Mouse (Mus musculus): ENCODE data around the gene Comt. TPM values are rescaled to one million over a fixed set of nuclear protein-coding genes. Genes with fewer than 3 reads are reported as not detected.
A peak's percentile ranks its signal among the peaks of the same experiment; 100 is the strongest.

Comt gene
- polyA plus RNA-seq, 1 experiment from 2014 or later, result 107 TPM

DNA sequence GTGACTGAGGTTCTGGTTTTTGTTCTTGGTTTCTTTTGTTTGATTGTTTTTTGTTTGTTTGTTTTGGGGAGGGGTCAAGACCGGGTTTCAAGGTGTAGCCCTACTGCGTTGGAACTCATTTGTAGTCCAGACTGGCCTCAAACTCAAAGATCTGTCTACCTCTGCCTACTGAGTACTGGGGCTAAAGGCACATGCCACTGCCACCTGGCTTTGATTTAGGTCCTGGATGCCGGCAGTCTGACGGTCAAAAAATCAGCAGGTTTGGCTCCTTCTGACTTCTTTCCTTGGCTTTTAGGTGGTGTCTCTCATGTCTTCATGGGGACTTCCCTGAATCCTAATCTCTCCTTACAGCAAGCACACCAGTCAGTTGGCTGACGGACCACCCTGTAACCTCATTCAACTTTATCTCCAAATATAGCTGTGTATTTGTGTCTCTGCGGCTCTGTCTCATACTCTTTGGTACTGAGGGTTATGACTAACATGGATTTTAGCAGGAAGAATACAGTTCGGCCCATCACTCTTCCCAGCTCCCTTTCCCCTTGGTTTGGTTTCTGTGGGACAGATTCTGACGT lies 4.1 kb upstream of the Comt start:
- Histone ChIP-seq H3K9ac (no peak overlapping the region), H3K4me3 (no peak overlapping the region), H3K27me3 (replicated peaks) (no peaks in the 10 kb centered on the region), H3K36me3 (replicated peaks) (no peaks in the 10 kb centered on the region), H3K9me3 (no peaks in the 10 kb centered on the region), H3K4me1 (peaks cover 6% of the 10 kb centered on the region), H3K4me2 (no peak overlapping the region), H3K27ac (no peak overlapping the region)
- WGBS, result 85% methylated on average over 8 of the region's 8 CpGs
- ATAC-seq (replicated peaks), result no peak

GRCm38 (mm10) chr16:18429641-18430040 lies 3.0 kb upstream of the Comt start:
- Histone ChIP-seq H3K4me3 (no peak overlapping the region), H3K27ac (no peak overlapping the region), H3K9ac (no peak overlapping the region), H3K4me2 (no peak overlapping the region), H3K27me3 (replicated peaks) (no peaks in the 10 kb centered on the region), H3K9me3 (no peaks in the 10 kb centered on the region), H3K4me1 (peaks cover 17% of the 10 kb centered on the region), H3K36me3 (replicated peaks) (no peaks in the 10 kb centered on the region)
- 91% methylated on average over 8 of the region's 8 CpGs for WGBS
- no peak for ATAC-seq (replicated peaks)

DNA sequence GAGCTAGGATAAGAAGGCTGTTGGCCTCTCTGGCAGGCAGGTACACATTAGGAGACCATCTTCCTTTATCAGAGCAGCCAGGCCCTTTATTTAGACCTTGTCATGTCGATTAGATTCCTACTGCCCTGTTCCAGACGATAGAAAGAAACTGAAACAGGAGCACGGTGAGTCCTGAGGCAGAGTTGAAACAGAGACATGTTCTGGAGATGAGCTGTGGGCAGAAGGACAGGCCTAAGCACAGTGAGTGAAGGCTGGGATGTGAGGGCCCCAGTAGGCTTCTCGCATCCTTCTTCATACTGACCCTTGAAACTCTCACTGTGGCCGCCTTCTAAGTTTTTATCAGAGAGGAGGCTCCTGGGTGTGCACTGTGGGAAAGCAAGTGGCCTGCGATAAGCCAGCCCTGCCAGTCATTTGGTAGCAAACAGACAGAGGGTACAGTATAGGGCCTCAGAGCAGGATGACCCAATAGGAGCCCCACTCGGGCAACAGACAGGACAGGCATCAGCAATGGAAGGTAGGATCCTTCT lies 1.9 kb upstream of the Comt start:
- no peak overlapping the region for H3K9ac ChIP-seq
- H3K4me1 ChIP-seq, result peaks cover 26% of the 10 kb centered on the region
- 90% methylated on average over 7 of the region's 7 CpGs for WGBS
- H3K27me3 ChIP-seq (replicated peaks), result no peaks in the 10 kb centered on the region
- no peaks in the 10 kb centered on the region for H3K9me3 ChIP-seq
- H3K4me2 ChIP-seq, result no peak overlapping the region
- H3K36me3 ChIP-seq (replicated peaks), result no peaks in the 10 kb centered on the region
- H3K27ac ChIP-seq, result no peak overlapping the region
- no peak for ATAC-seq (replicated peaks)
- H3K4me3 ChIP-seq, result no peak overlapping the region

- Histone ChIP-seq H3K4me3 (no peak overlapping the region), H3K9ac (no peak overlapping the region), H3K4me2 (no peak overlapping the region), H3K4me1 (peaks cover 26% of the 10 kb centered on the region), H3K27me3 (replicated peaks) (no peaks in the 10 kb centered on the region), H3K9me3 (no peaks in the 10 kb centered on the region), H3K27ac (no peak overlapping the region), H3K36me3 (replicated peaks) (0 out of 2 replicates have a peak, but pooled peaks cover 5% of the 10 kb centered on the region)
- WGBS, result 87% methylated on average over 5 of the region's 5 CpGs
- no peak for ATAC-seq (replicated peaks)
Measured at GRCm38 (mm10) chr16:18428011-18428515, 1.4 kb upstream of the Comt start.

GRCm38 (mm10) chr16:18426215-18426791 lies 349 bp downstream of the Comt start, which contains the start of gene Txnrd2:
TSS of gene Txnrd2 (plus strand) at chr16:18426384.
- under 1% methylated on average over 52 of the region's 52 CpGs for WGBS
- H3K4me2 ChIP-seq, result peak within 1 kb of the TSS; percentile 81
- H3K36me3 ChIP-seq (replicated peaks), result 0 out of 2 replicates have a peak, but pooled peaks cover 7% of the 10 kb centered on the region
- no peaks in the 10 kb centered on the region for H3K27me3 ChIP-seq (replicated peaks)
- peak within 1 kb of the TSS; percentile 82 for H3K9ac ChIP-seq
- peaks cover 26% of the 10 kb centered on the region for H3K4me1 ChIP-seq
- peak within 1 kb of the TSS; percentile 80 for H3K4me3 ChIP-seq
- ATAC-seq (replicated peaks), result peak; percentile 88
- no peaks in the 10 kb centered on the region for H3K9me3 ChIP-seq
- H3K27ac ChIP-seq, result peak within 1 kb of the TSS; percentile 74

- Histone ChIP-seq H3K27me3 (replicated peaks) (no peaks in the 10 kb centered on the region), H3K9ac (peak overlapping the region; percentile 82), H3K4me1 (peaks cover 26% of the 10 kb centered on the region), H3K9me3 (no peaks in the 10 kb centered on the region), H3K4me2 (peak overlapping the region; percentile 81), H3K27ac (peak overlapping the region; percentile 74), H3K36me3 (replicated peaks) (0 out of 2 replicates have a peak, but pooled peaks cover 7% of the 10 kb centered on the region), H3K4me3 (peak overlapping the region; percentile 80)
- peak; percentile 69 for ATAC-seq (replicated peaks)
- 25% methylated on average over 10 of the region's 10 CpGs for WGBS
Measured at GRCm38 (mm10) chr16:18425475-18426214, 1.0 kb downstream of the Comt start.

DNA sequence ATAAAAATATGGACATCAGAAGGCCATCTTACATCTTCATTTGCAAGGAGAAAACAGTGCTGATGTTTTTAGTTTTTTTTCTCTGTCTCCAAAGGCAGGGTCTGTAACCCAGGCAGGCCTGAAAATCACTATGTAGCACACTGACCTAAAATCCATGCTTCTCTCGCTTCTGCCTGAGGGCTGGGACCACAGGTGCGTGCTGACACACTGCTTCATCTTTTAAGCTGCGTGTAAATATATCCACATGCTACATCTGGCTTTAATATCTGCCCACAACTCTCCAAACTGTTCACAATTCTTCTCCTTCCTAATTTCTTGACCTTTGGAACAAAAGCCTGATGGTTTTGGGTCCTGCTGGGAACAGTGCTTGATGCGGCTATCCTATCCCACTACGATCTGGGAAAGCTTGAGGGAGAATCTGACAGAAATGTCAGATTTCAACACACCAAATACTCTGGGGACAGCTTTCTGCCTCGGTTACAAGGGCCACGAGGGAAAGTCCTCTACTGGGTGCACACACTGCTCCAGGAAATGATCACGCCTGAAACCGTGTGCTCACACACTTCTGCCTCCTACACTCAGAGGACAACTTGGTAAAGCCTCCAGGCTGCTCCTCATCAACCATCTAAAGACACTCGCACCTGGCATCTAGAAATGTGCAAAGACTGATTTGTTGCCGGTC lies 2.1 kb downstream of the Comt start:
- Histone ChIP-seq H3K9ac (no peak overlapping the region), H3K4me1 (peaks cover 26% of the 10 kb centered on the region), H3K9me3 (no peaks in the 10 kb centered on the region), H3K27me3 (replicated peaks) (no peaks in the 10 kb centered on the region), H3K4me3 (peak overlapping the region; percentile 80; the same call in 1 of the 2 replicates), H3K27ac (no peak overlapping the region), H3K4me2 (peak overlapping the region; percentile 81), H3K36me3 (replicated peaks) (0 out of 2 replicates have a peak, but pooled peaks cover 7% of the 10 kb centered on the region)
- ATAC-seq (replicated peaks), result no peak
- 82% methylated on average over 11 of the region's 11 CpGs for WGBS

DNA sequence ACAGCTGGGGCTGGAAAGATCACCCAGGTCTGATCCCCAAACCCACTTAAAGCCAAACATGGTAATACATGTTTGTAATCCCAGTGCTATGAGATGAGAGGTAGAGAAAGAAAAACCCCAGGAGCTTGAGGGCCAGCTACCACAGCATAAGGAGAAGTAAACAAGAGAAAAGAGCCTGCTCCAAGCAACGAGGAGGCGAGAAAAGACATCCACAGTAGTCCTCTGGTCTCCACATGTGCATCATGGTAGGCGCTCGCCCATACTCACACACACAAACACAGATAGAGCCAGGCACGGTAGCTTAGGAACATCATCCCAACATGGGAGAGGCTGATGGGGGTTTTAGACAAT lies 2.8 kb downstream of the Comt start:
- Histone ChIP-seq H3K9me3 (no peaks in the 10 kb centered on the region), H3K4me2 (no peak overlapping the region), H3K36me3 (replicated peaks) (0 out of 2 replicates have a peak, but pooled peaks cover 7% of the 10 kb centered on the region), H3K9ac (no peak overlapping the region), H3K27ac (no peak overlapping the region), H3K4me1 (peaks cover 26% of the 10 kb centered on the region), H3K27me3 (replicated peaks) (no peaks in the 10 kb centered on the region), H3K4me3 (no peak overlapping the region)
- ATAC-seq (replicated peaks), result no peak
- WGBS, result 87% methylated on average over 5 of the region's 5 CpGs

DNA sequence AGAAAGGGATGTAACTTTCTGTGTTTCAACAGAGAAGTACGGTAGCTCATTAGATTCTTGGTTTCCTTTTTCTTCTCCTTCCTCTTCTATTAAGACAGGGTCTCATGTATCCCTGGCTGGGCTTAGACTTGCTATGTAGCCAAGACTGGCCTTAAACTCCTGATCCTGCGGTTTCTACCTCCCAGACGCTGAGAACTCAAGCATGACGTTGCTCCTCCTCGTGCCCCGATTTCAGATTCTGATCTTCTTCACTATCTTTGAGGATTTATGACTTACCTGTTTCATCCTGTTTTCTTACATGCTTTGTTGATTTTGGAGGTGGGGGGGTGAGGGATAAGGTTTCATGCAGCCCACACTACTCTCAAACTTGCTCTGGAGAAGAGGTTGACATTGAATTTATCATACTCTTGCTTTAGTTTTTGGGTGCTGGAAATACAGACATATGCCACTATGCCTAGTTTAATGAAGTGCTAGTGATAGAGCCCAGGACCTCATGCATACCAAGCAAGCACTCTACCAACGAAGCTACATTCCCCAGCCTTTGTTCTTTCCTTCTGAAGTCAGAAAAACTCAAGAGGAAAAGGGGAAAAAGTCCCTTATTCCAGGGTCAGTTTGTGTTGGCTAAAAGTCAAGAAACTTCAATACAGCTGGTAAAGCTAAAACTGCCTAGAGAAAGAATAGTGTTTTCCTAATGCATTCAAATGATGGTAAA lies 3.3 kb downstream of the Comt start:
- Histone ChIP-seq H3K9me3 (no peaks in the 10 kb centered on the region), H3K4me1 (peaks cover 26% of the 10 kb centered on the region), H3K36me3 (replicated peaks) (0 out of 2 replicates have a peak, but pooled peaks cover 7% of the 10 kb centered on the region), H3K9ac (no peak overlapping the region), H3K27ac (no peak overlapping the region), H3K4me3 (no peak overlapping the region), H3K4me2 (no peak overlapping the region), H3K27me3 (replicated peaks) (no peaks in the 10 kb centered on the region)
- WGBS, result 91% methylated on average over 7 of the region's 7 CpGs
- ATAC-seq (replicated peaks), result no peak

- Histone ChIP-seq H3K27me3 (replicated peaks) (no peaks in the 10 kb centered on the region), H3K9ac (no peak overlapping the region), H3K9me3 (no peaks in the 10 kb centered on the region), H3K4me1 (peaks cover 19% of the 10 kb centered on the region), H3K4me3 (no peak overlapping the region), H3K36me3 (replicated peaks) (0 out of 2 replicates have a peak, but pooled peaks cover 7% of the 10 kb centered on the region), H3K27ac (no peak overlapping the region), H3K4me2 (no peak overlapping the region)
- ATAC-seq (replicated peaks), result no peak
- 74% methylated on average over 3 of the region's 3 CpGs for WGBS
Measured at GRCm38 (mm10) chr16:18420571-18420970, 6.1 kb downstream of the Comt start.

GRCm38 (mm10) chr16:18419603-18420026 lies 7.0 kb downstream of the Comt start:
- H3K9ac ChIP-seq, result no peak overlapping the region
- H3K4me1 ChIP-seq, result peaks cover 9% of the 10 kb centered on the region; the same call in 1 of the 2 replicates
- H3K4me3 ChIP-seq, result no peak overlapping the region
- no peaks in the 10 kb centered on the region for H3K27me3 ChIP-seq (replicated peaks)
- H3K4me2 ChIP-seq, result no peak overlapping the region
- no peaks in the 10 kb centered on the region for H3K9me3 ChIP-seq
- no peak overlapping the region for H3K27ac ChIP-seq
- 100% methylated on average over 1 of the region's 1 CpGs for WGBS
- H3K36me3 ChIP-seq (replicated peaks), result 0 out of 2 replicates have a peak, but pooled peaks cover 10% of the 10 kb centered on the region
- ATAC-seq (replicated peaks), result no peak
